Mouse (Mus musculus) gastrocnemius, postnatal 36 days (tissue): ENCODE results near the gene Ces2b. TPM values are rescaled to one million over a fixed set of nuclear protein-coding genes. Genes with fewer than 3 reads are reported as not detected.
"Not testable (repeated sequence)": the region's sequence is repeated elsewhere in the genome, so short reads cannot be mapped to it uniquely, and the experiment has no call there.

Source experiments
- DNase-seq, 2 experiments: peaks; one replicate each; pipeline ENCODE4 v3.0.0; 2022
- intact Hi-C: fragments of 180-260 bp; cut with DNase I; formaldehyde crosslinking; loops from one replicate; pipeline ENCODE4 v1.15.1; 2025
- long read RNA-seq, 2 experiments: library from polyadenylated mRNA; stranded (forward); transcript quantifications; one replicate each; pipeline ENCODE4 v2.0.0; 2021
- total RNA-seq, 2 experiments: library from RNA; stranded (reverse); gene quantifications; 2 replicates each; pipeline ENCODE4 v1.2.3; 2021

The Ces2b gene
- under 1 TPM; 0.15 to 0.17 TPM for total RNA-seq
- long read RNA-seq, experiment 1, result 0 reads
- long read RNA-seq, experiment 2, result 0 reads

GRCm38 (mm10) chr8:104831440-104831839, at the start of gene Ces2b:
Gene Ces2b, plus strand, starts transcription at chr8:104831572.
- intact Hi-C loops, result no loop called here
- DNase-seq, result no peak

- intact Hi-C loops, result loop anchor here (5.0 kb wide), 2 partner anchors 115 to 230 kb away; no protein-coding TSS in a partner anchor
- DNase-seq, result no peak
These were observed 44.3 kb upstream of the Ces2b start for GRCm38 (mm10) chr8:104787049-104787448.

DNA sequence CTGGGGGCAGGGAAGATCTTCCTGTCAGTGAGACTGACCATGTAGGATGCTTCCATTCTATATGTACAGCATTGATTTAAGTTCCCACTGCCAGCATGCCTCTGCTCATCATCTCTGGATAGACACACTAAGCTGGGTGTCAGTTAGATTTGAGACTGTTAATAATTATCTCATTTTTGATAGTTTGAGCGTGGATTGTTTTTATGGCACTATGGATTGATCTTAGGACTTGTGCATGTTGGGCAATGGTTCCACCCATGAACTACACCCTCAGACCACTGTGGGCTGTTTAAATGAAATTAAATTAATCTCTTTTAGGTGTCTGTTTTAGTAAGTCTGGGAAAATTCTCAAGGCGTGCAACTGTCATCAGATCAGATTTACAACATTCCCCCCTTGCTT, 42.4 kb upstream of the Ces2b start:
- intact Hi-C loops, result loop anchor here (5.0 kb wide), 2 partner anchors 113 to 228 kb away; no protein-coding TSS in a partner anchor
- DNase-seq, result no peak

- no peak for DNase-seq
- intact Hi-C loops, result loop anchor here (5.0 kb wide), 2 partner anchors 112 to 227 kb away; no protein-coding TSS in a partner anchor
These were observed 41.3 kb upstream of the Ces2b start for GRCm38 (mm10) chr8:104789886-104790680.

GRCm38 (mm10) chr8:104799385-104799784, 32.0 kb upstream of the Ces2b start:
- intact Hi-C loops, result no loop called here
- DNase-seq, result no peak

GRCm38 (mm10) chr8:104806127-104806526, 25.2 kb upstream of the Ces2b start:
- intact Hi-C loops, result loop anchor here (10.0 kb wide), 1 partner anchor 141 kb away; no protein-coding TSS in a partner anchor

GRCm38 (mm10) chr8:104808542-104809413, 22.6 kb upstream of the Ces2b start:
- DNase-seq, result no peak
- intact Hi-C loops, result loop anchor here (10.0 kb wide), 1 partner anchor 144 kb away; no protein-coding TSS in a partner anchor

More at GRCm38 (mm10) chr8:104806127-104806526, 25.2 kb upstream of the Ces2b start:
- no peak for DNase-seq

- intact Hi-C loops, result loop anchor here (10.0 kb wide), 1 partner anchor 145 kb away; no protein-coding TSS in a partner anchor
- no peak for DNase-seq
These were observed 21.9 kb upstream of the Ces2b start for GRCm38 (mm10) chr8:104809436-104809835.

DNA sequence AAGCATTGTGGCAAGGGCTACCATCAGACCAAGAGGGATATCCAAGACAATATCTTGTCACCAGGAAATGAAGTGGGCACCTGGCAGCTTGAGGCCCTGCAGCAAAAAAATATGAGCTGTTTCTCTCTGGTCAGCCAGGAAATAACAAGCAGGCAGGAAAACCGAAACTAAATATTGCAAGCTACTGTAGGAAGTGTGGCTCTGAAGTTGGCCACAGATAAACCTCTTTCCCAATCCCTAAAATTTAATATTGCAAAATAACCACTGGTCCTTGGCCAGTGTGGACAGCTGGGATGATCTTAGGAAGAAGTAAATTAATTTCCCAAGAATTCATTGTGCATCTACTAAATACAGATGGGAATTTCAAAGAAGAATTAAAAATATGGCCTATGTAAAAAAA, 4.5 kb upstream of the Ces2b start:
- no peak for DNase-seq
- intact Hi-C loops, result no loop called here

DNA sequence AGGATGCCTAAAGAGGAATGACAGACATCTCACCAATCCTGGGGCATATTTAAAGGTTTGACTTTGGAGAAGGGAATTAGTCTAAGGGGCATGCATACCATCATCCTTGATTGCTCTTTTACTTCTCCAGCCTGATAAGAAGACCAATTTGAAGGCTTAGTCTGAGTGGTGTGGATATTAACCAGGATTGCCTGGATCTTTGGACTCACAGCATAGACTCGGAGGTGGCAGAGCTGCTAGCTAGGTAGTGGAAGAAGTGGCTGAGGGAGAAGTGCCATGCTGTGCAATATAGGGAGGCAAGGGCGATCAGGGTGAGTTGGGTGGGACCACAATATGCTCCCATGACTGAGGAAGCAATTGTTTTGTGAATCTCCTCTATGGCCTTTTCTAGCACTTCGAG, 3.2 kb upstream of the Ces2b start:
- no peak for DNase-seq
- intact Hi-C loops, result no loop called here

DNA sequence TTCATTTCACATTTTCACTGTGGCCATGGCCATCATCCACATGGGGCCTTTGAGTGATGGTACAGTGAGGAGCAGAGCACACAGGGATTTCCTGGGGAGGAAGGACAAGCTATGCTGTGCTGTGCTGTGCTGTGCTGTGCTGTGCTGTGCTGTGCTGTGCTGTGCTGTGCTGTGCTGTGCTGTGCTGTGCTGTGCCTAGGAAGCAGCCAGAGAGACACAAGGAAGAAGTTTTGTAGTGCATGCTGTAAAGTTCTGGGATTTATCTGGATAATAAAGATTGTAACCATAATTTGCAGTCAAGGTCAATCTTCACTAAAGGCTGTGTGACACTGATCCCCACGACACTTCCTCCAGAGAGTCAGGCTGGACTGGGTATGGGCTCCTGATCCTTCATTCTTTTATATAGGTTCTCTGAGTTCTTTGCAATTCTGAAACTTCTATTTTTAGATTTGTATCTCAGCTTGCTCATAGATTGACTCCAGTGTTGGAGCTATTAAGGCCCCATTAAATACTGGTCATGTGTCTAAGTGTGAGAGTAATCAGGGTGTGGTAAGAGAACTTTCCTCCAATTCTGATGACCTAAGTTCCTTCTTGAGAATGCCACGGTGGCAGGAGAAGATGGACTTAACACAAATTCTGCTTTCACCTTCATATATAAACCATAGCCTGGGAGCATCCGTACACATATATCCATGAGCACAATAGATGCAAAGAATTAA, 10.1 kb downstream of the Ces2b start:
- DNase-seq, result no peak
- intact Hi-C loops, result no loop called here

DNA sequence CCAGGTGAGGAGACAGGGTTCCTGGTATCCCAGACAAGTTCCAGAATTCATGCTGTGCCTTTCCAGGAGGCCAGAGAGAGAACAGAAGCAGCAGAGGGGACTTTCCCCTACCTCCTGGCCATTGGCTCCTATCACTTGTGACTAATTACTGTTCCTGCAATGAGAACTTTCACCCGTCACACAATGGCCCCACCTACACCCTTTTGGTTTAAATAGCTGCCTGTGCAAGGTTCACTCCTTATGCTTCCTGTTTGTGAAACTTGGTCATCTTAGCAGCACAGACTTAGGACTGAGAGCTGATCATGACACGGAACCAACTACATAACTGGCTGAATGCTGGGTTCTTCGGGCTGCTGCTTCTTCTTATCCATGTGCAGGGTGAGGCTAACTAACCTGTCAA, 15.5 kb downstream of the Ces2b start, which contains the start of gene Ces2c:
Gene Ces2c, plus strand, starts transcription at position 238 of the 400 bp plus-strand sequence.
- intact Hi-C loops, result no loop called here
- DNase-seq, result no peak

DNA sequence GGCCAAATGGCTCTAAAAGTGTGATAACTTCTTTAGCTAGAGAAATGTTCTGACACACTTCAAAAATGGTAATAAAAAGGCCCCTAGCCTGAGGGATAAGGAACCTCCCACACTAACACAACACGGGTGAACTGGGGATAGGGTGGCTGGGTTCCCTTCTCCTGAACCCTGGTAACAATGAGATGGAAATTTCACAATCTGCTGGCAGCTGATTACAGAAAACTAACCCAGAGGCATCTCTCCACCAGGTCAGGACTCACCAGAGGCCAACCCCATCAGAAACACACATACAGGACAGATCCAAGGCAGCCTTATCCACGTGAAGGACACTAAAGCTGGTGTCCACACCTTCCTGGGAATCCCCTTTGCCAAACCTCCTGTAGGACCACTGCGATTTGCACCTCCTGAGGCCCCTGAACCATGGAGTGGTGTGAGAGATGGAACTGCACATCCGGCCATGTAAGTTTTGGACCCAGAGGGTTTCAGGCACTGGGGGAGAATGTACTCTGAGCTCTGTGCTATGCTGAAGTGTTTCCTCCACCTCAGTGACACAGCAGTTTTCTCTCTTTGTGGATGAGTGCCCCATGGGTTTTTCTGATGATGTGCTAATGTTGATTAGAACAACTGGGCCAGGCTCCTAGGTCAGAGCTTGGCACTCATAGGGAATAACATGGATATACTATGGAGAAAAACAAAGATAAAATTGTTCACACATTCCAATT, 16.5 kb downstream of the Ces2b start:
- DNase-seq, result no peak
- intact Hi-C loops, result no loop called here

DNA sequence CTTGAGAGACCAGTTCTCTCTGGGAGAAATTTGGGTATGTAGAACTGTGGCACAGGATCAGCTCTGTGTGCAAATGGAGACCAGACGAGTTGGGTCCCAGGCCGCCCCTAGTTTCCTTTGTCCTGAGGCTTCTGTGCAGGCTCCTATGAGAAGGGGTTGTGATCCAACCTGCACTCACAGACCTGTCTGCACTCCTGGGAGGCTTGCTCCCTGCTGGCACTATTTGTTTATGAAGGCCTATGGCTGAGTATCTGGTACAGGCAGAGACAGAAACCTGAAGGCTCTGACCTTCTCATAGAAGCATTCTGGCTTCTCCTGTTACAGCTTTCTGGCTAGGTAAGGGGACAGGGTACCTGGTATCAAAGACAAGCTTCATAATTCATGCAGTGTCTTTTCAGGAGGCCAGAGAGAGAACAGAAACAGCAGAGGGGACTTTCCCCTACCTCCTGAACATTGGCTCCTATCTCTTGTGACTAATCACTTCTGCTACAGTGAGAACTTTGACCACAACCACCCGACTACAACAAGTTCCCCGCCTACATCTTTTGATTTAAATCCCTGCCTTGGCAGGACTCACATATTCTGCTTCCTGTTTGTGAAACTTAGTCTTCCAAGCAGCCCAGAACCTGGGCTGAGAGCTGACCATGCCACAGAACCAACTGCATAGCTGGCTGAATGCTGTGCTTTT, 35.6 kb downstream of the Ces2b start:
- intact Hi-C loops, DNase-seq: not testable (repeated sequence)

DNA sequence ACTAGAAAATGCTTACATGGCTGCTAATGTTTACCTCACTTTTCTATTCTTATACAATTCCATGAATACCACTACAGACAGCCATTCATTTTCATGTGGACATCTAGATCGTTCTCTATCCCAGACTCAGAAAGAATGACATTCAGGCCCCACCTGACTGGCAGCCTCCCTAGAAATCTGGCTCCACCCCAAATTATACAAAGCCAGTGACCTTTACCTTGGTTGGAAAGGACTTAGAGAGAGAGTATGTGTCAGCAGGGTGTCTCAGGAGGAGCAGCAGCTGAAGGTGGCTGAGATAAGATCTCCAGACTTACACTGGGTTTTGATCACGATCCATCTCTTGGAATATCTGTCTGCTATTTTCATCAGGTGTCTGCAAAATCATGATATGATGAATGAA, 37.5 kb downstream of the Ces2b start:
- intact Hi-C loops, DNase-seq: not testable (repeated sequence)

DNA sequence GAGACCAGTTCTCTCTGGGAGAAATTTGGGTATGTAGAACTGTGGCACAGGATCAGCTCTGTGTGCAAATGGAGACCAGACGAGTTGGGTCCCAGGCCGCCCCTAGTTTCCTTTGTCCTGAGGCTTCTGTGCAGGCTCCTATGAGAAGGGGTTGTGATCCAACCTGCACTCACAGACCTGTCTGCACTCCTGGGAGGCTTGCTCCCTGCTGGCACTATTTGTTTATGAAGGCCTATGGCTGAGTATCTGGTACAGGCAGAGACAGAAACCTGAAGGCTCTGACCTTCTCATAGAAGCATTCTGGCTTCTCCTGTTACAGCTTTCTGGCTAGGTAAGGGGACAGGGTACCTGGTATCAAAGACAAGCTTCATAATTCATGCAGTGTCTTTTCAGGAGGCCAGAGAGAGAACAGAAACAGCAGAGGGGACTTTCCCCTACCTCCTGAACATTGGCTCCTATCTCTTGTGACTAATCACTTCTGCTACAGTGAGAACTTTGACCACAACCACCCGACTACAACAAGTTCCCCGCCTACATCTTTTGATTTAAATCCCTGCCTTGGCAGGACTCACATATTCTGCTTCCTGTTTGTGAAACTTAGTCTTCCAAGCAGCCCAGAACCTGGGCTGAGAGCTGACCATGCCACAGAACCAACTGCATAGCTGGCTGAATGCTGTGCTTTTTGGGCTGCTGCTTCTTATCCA, 55.0 kb downstream of the Ces2b start:
- DNase-seq, intact Hi-C loops: not testable (repeated sequence)
